Mouse (Mus musculus) ES-Bruce4 (cell line): ENCODE measurements around the gene Six5. TPM values are rescaled to one million over a fixed set of nuclear protein-coding genes. Genes with fewer than 3 reads are reported as not detected.

Experiments
- H3K27ac ChIP-seq: 2 replicates; pipeline ENCODE4 v1.5.1; 2012; ENCODE audit warnings: low read length, inconsistent platforms; ENCODE audit not compliant: insufficient read depth
- H3K27me3 ChIP-seq: 2 replicates; pipeline ENCODE4 v1.6.1; 2012; ENCODE audit warnings: mild to moderate bottlenecking, low read length, inconsistent platforms; ENCODE audit not compliant: control insufficient read depth, poor library complexity, insufficient read depth, severe bottlenecking
- H3K36me3 ChIP-seq: 2 replicates; pipeline ENCODE4 v1.6.1; 2012; ENCODE audit warnings: inconsistent platforms, mild to moderate bottlenecking, low read length, moderate library complexity; ENCODE audit not compliant: control insufficient read depth, poor library complexity, insufficient read depth, severe bottlenecking
- H3K4me1 ChIP-seq: one replicate; pipeline ENCODE4 v1.8.1; 2011; ENCODE audit warnings: low read length; ENCODE audit not compliant: control insufficient read depth, insufficient read depth
- H3K4me3 ChIP-seq: 2 replicates; pipeline ENCODE4 v1.5.1; 2011; ENCODE audit warnings: low read depth, mild to moderate bottlenecking, low read length
- H3K9ac ChIP-seq: 2 replicates; pipeline ENCODE4 v1.6.1; 2012; ENCODE audit warnings: low read depth, mild to moderate bottlenecking, inconsistent platforms; ENCODE audit not compliant: poor library complexity, severe bottlenecking
- H3K9me3 ChIP-seq: replicated peaks from 2 replicates; pipeline ENCODE4 v1.6.1; 2012; ENCODE audit warnings: mild to moderate bottlenecking, low read length, inconsistent platforms; ENCODE audit not compliant: control insufficient read depth, poor library complexity, insufficient read depth, severe bottlenecking
- CTCF ChIP-seq: IDR thresholded peaks from one replicate; pipeline ENCODE4 v1.8.1; 2011; ENCODE audit warnings: low read depth, low read length
- EP300 ChIP-seq: IDR thresholded peaks from 2 replicates; pipeline ENCODE4 v1.6.1; 2011; ENCODE audit warnings: low read depth, low read length; ENCODE audit not compliant: insufficient read depth
- POLR2A ChIP-seq: IDR thresholded peaks from one replicate; pipeline ENCODE4 v1.8.1; 2011; ENCODE audit warnings: low read length; ENCODE audit not compliant: insufficient read depth
- polyA plus RNA-seq: library from polyadenylated mRNA; stranded (reverse); fragments of >200 nt; gene quantifications from 2 replicates; pipeline ENCODE4 v1.2.4, GENCODE M21; 2011; ENCODE audit warnings: low read depth; ENCODE audit not compliant: missing spikeins, insufficient read depth, insufficient read length

Gene Six5
- polyA plus RNA-seq, 1 experiment = 2.7 TPM

GRCm38 (mm10) chr7:19073504-19073903 lies 20.9 kb upstream of the Six5 start:
- TF ChIP-seq POLR2A (no peak), CTCF (peak; percentile 83)

DNA sequence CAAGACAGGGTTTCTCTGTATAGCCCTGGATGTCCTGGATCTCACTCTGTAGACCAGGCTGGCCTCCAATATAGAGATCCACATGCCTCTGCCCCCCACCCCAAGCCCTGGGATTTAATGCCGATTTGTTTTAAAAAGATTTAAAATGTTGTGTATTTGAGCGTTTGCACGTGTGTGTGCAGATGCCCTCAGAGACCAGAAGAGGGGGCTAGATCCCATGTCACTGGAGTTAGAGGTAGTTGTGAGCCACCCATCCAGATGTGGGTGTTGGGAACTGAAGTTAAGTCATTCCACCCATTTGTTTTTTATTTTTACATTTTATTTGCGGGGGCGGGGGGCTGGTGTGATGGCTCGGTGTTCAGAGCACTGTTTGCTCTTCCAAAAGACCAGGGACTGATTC lies 19.9 kb upstream of the Six5 start:
- no peak overlapping the region for H3K9ac ChIP-seq
- TF ChIP-seq POLR2A = no peak
- peak; percentile 28 for TF ChIP-seq CTCF
- TF ChIP-seq EP300 = no peak
- H3K4me3 ChIP-seq = no peak overlapping the region
- H3K27ac ChIP-seq = no peak overlapping the region
- no peaks in the 10 kb centered on the region for H3K9me3 ChIP-seq
- H3K36me3 ChIP-seq = peaks cover 3% of the 10 kb centered on the region
- H3K27me3 ChIP-seq = no peaks in the 10 kb centered on the region
- H3K4me1 ChIP-seq = no peaks in the 10 kb centered on the region

More at GRCm38 (mm10) chr7:19073504-19073903, 20.9 kb upstream of the Six5 start:
- H3K9me3 ChIP-seq = no peaks in the 10 kb centered on the region
- no peak overlapping the region for H3K27ac ChIP-seq
- no peaks in the 10 kb centered on the region for H3K4me1 ChIP-seq
- H3K36me3 ChIP-seq = peaks cover 3% of the 10 kb centered on the region
- no peaks in the 10 kb centered on the region for H3K27me3 ChIP-seq
- no peak overlapping the region for H3K4me3 ChIP-seq
- no peak overlapping the region for H3K9ac ChIP-seq

GRCm38 (mm10) chr7:19075231-19075630 lies 19.2 kb upstream of the Six5 start:
- no peak overlapping the region for H3K27ac ChIP-seq
- TF ChIP-seq EP300 = no peak
- TF ChIP-seq CTCF = no peak
- no peak for TF ChIP-seq POLR2A
- H3K27me3 ChIP-seq = no peaks in the 10 kb centered on the region
- no peak overlapping the region for H3K4me3 ChIP-seq
- no peaks in the 10 kb centered on the region for H3K9me3 ChIP-seq
- H3K9ac ChIP-seq = no peak overlapping the region
- peaks cover 3% of the 10 kb centered on the region for H3K36me3 ChIP-seq
- H3K4me1 ChIP-seq = no peaks in the 10 kb centered on the region

GRCm38 (mm10) chr7:19075723-19076585 lies 18.4 kb upstream of the Six5 start, which contains the start of gene Dmwd:
TSS of gene Dmwd (plus strand) at chr7:19076227.
- no peaks in the 10 kb centered on the region for H3K9me3 ChIP-seq

DNA sequence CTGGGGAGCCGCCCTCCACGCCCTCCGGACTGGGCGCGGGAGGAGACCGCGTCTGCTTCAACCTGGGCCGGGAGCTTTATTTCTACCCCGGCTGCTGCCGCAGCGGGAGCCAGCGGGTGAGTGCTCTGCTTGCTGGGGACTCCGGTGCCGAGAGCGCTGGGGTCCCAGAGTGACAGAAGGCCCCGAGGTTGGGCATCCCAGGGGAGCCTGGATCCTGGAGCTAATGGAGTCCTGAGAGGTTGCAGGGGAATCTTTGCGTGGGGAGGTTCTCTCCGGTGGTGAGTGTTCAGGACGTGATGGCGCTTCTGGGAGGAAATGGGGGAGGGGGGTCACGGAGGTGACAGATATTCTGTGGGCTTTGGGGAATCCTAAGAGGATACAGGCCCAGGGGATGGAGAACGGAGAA lies 17.8 kb upstream of the Six5 start:
- Histone ChIP-seq H3K9ac (peak overlapping the region; percentile 99), H3K27ac (no peak overlapping the region), H3K4me3 (peak overlapping the region; percentile 89), H3K27me3 (no peaks in the 10 kb centered on the region), H3K4me1 (no peaks in the 10 kb centered on the region), H3K9me3 (no peaks in the 10 kb centered on the region), H3K36me3 (peaks cover 12% of the 10 kb centered on the region)
- TF ChIP-seq POLR2A (no peak), EP300 (no peak), CTCF (no peak)

More at GRCm38 (mm10) chr7:19075723-19076585, 18.4 kb upstream of the Six5 start, which contains the start of gene Dmwd:
- no peak for TF ChIP-seq EP300
- TF ChIP-seq POLR2A = no peak
- no peak for TF ChIP-seq CTCF
- Histone ChIP-seq H3K4me1 (no peaks in the 10 kb centered on the region), H3K9ac (peak within 1 kb of the TSS; percentile 99), H3K4me3 (peak within 1 kb of the TSS; percentile 89), H3K27ac (no peak within 1 kb of the TSS), H3K27me3 (no peaks in the 10 kb centered on the region), H3K36me3 (peaks cover 8% of the 10 kb centered on the region)

DNA sequence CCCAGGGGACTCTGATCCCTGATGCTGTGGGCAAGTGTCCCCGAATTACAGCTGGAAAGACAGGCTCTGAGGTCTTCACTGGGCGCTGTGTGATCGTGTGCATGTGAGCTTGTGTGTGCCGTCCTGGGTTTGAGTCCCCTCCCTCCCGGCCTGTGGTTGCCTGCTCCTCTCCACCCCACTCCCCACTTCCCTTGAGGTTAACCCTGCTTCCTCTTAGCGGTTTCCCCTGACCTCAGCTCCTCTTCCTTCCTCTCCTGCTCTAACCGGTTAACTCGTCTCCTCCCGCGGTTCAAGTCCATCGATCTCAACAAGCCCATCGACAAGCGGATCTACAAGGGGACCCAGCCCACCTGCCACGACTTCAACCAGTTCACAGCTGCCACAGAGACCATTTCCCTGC lies 16.6 kb upstream of the Six5 start:
- Histone ChIP-seq H3K4me1 (no peaks in the 10 kb centered on the region), H3K9ac (0 out of 2 replicates have a peak overlapping the region, but pooled peaks have one; percentile 99), H3K9me3 (no peaks in the 10 kb centered on the region), H3K27ac (no peak overlapping the region), H3K4me3 (no peak overlapping the region), H3K36me3 (peaks cover 12% of the 10 kb centered on the region), H3K27me3 (no peaks in the 10 kb centered on the region)
- TF ChIP-seq EP300 (no peak), POLR2A (no peak), CTCF (no peak)
